Mouse (Mus musculus): Measurements from ENCODE around the gene Tarsl2. TPM values are rescaled to one million over a fixed set of nuclear protein-coding genes. Genes with fewer than 3 reads are reported as not detected.
A peak's percentile ranks its signal among the peaks of the same experiment; 100 is the strongest.

Gene Tarsl2
- polyA plus RNA-seq, 1 experiment: 8.7 TPM

DNA sequence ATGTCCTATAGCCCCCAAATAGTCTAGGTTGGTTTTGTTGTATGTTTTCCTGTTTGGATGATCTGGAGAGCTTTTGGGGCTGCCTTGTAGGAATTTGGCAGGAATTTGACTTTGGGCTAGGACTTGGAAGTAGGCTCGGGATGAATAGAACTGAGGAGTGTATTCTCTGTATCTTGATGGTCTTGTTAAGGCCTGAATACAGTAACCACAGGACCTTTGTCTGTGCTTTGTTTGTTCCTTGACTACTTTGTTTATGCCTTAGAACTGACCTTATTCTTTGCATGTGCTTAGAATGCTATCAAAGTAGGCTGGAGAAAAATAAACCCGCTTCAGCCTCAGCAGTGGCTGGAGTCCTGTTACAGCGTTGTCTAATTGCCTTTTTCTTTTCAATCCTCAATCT is 65.6 kb downstream of the Tarsl2 start:
- Histone ChIP-seq H3K4me1 (ENCODE audit: control insufficient read depth, insufficient read depth, low read length) (no peaks in the 10 kb centered on the region; the same call in 1 of the 2 replicates), H3K4me3 (ENCODE audit: insufficient read depth, low read length) (no peak overlapping the region), H3K27ac (ENCODE audit: insufficient read depth, low read length) (no peak overlapping the region)
- TF ChIP-seq CTCF (IDR thresholded peaks at IDR 0.05; ENCODE audit: borderline replicate concordance, insufficient read depth, low read length): no peak
- no peak for TF ChIP-seq POLR2A (IDR thresholded peaks at IDR 0.05; ENCODE audit: low read depth, low read length)

DNA sequence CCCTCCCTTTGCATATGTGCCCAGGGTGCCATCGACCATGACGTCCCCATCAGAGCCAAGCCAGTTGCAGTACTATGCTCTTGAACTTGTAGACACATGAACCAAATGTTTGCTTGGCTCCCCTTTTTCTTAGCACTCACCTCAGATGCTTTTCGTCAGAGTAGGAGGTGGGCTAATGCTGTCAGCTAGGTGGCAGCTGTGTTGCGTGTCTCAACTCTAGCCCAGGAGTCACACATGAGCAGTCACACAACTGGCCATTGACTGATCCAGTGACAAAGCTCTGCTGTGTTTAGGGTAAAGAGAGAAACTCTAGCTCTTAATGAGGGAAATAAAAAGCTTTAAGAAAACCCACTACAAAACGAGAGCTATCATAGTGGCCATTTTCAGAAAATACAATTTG is 69.1 kb downstream of the Tarsl2 start:
- TF ChIP-seq CTCF (IDR thresholded peaks at IDR 0.05; ENCODE audit: borderline replicate concordance, insufficient read depth, low read length) (peak; percentile 40; the same call in 1 of the 2 replicates), POLR2A (IDR thresholded peaks at IDR 0.05; ENCODE audit: low read depth, low read length) (no peak)
- Histone ChIP-seq H3K27ac (ENCODE audit: insufficient read depth, low read length) (no peak overlapping the region), H3K4me3 (ENCODE audit: insufficient read depth, low read length) (no peak overlapping the region), H3K4me1 (ENCODE audit: control insufficient read depth, insufficient read depth, low read length) (no peaks in the 10 kb centered on the region; the same call in 1 of the 2 replicates)

DNA sequence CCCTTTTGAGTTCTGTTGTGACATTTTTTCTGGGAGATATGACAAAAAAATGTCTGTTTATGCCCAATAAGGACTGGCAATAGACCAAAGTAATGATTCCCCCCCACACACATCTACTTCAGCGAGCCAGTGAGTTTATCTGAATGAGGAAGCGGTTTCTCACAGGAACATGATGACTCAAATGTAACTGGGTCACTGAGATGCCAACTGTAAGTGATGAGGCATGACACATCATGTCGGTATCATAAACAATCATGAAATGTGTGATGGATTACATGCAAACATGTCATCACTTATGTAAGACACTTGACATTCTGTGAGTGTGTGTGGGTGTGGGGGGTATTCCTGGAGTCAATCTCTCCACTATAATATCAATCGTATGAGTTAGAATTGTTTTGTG is 69.6 kb downstream of the Tarsl2 start:
- TF ChIP-seq CTCF (IDR thresholded peaks at IDR 0.05; ENCODE audit: borderline replicate concordance, insufficient read depth, low read length) (no peak), POLR2A (IDR thresholded peaks at IDR 0.05; ENCODE audit: low read depth, low read length) (no peak)
- H3K27ac ChIP-seq (ENCODE audit: insufficient read depth, low read length): no peak overlapping the region
- H3K4me3 ChIP-seq (ENCODE audit: insufficient read depth, low read length): no peak overlapping the region
- H3K4me1 ChIP-seq (ENCODE audit: control insufficient read depth, insufficient read depth, low read length): no peaks in the 10 kb centered on the region; the same call in 1 of the 2 replicates

DNA sequence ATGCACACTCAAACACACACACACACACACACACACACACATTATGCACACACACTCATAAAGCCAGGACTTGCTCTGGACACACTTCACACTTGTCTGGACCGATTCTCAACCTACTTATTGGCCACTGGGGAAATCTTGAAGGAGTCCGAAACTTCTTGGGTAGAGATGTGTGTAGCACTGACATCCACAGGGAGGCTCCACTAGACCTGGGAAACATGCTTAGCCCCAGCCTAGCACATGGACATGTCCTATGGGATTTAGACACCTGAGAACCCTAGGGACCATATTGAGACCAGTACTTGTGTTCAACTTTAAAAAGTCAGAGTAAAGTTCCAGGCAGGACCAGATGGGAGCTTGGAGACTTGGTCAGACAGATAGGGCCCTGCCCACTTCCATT is 89.3 kb downstream of the Tarsl2 start:
- H3K27ac ChIP-seq (ENCODE audit: insufficient read depth, low read length): no peak overlapping the region
- no peak overlapping the region for H3K4me3 ChIP-seq (ENCODE audit: insufficient read depth, low read length)
- TF ChIP-seq CTCF (IDR thresholded peaks at IDR 0.05; ENCODE audit: borderline replicate concordance, insufficient read depth, low read length) (peak; percentile 32; the same call in 1 of the 2 replicates), POLR2A (IDR thresholded peaks at IDR 0.05; ENCODE audit: low read depth, low read length) (no peak)
- H3K4me1 ChIP-seq (ENCODE audit: control insufficient read depth, insufficient read depth, low read length): no peaks in the 10 kb centered on the region

DNA sequence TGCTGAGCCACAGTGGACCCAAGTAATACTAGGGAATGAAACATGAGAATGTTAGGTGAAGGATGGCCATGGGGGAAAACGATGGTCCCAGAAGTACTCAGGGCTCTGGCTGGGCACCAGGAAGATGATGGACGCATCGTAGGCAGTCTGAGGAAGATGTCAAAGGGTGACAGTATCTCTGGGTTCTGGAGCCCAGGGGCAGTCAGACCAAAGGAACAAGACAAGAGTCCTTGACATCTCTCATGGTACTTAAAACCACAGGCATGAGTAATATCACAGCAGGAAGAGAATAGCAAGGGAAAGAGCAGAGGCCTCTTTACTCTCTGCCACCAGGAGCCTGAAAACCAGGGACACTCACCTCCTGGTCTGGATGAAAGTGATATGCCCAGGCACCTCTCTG is 90.6 kb downstream of the Tarsl2 start:
- Histone ChIP-seq H3K27ac (ENCODE audit: insufficient read depth, low read length) (no peak overlapping the region), H3K4me1 (ENCODE audit: control insufficient read depth, insufficient read depth, low read length) (no peaks in the 10 kb centered on the region), H3K4me3 (ENCODE audit: insufficient read depth, low read length) (no peak overlapping the region)
- TF ChIP-seq POLR2A (IDR thresholded peaks at IDR 0.05; ENCODE audit: low read depth, low read length) (no peak), CTCF (IDR thresholded peaks at IDR 0.05; ENCODE audit: borderline replicate concordance, insufficient read depth, low read length) (no peak)

DNA sequence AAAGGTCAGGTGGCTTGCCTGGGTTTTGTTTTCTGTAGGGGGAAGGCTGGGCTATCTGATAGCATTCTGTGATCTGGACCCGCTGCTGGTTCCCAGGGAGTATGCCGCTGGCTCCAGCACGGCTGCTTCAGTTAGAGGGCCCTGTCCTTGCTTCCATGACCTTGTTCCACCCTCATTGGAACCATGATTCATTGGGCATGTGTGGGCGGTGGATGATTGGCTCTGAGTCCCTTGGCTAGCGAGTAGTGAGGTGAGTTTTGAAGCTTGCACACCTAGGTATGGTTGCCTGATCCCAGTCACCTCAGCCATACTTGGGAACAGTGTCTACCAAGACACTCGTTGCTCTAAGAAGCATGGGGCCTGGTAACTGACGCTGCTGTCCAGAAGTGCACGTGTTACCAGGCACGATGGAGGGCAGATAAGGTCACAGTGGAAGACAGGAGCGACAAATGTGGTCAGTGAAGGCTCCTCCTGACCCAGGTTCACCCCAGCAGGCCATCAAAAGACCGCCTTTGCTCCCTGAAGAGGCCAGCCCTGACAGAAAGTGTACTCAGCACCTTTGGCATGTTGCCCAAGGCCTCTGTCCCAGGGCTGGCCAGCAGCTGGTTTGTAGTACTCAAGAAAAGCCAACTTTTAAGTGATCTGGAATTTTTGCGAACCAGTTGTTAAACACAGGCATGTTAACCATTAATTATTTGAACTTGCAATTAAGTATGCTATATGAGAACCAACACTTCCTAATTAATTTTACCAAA is 92.8 kb downstream of the Tarsl2 start:
- no peak overlapping the region for H3K4me3 ChIP-seq (ENCODE audit: insufficient read depth, low read length)
- TF ChIP-seq POLR2A (IDR thresholded peaks at IDR 0.05; ENCODE audit: low read depth, low read length) (no peak), CTCF (IDR thresholded peaks at IDR 0.05; ENCODE audit: borderline replicate concordance, insufficient read depth, low read length) (no peak)
- no peaks in the 10 kb centered on the region for H3K4me1 ChIP-seq (ENCODE audit: control insufficient read depth, insufficient read depth, low read length)
- no peak overlapping the region for H3K27ac ChIP-seq (ENCODE audit: insufficient read depth, low read length)

Other genes starting within 250 kb of the Tarsl2 start
- 75.2 and 80.4 TPM in 2 replicates for gene Tjp1, start 117.1 kb upstream of the Tarsl2 start, polyA plus RNA-seq (2011; ENCODE audit: insufficient read length, low read depth, missing spikeins)
- gene Tm2d3, start 46.3 kb downstream of the Tarsl2 start, polyA plus RNA-seq (2011; ENCODE audit: insufficient read length, low read depth, missing spikeins): 69.1 and 83.5 TPM in 2 replicates
- 12.1 and 19.2 TPM in 2 replicates for gene Pcsk6, start 216.8 kb downstream of the Tarsl2 start, polyA plus RNA-seq (2011; ENCODE audit: insufficient read length, low read depth, missing spikeins)

All from embryonic fibroblast, embryonic 13.5 days (primary cell).